Mouse (Mus musculus) adrenal gland (tissue): ENCODE data around the gene Trit1.

Experiments
- intact Hi-C: fragments of 180-260 bp; cut with DNase I; formaldehyde crosslinking; loops from one replicate; pipeline ENCODE4 v1.15.1; 2025
- long read RNA-seq, 2 experiments: library from polyadenylated mRNA; unstranded; transcript quantifications; one replicate each; pipeline ENCODE4 v2.0.0; 2020; ENCODE audit warnings: borderline replicate concordance in 1 of 2; ENCODE audit not compliant: insufficient replicate concordance in 1 of 2

Gene Trit1
- long read RNA-seq, experiment 1, transcript Trit1-201 (11 exons, 2,074 nt), result major isoform, 10 of 11 reads
- long read RNA-seq, experiment 1, partial matches to known transcripts, result 0 of 11 reads
- long read RNA-seq, experiment 1, other reads (novel, unspliced or antisense), result 0 of 11 reads
- long read RNA-seq, experiment 2, transcript Trit1-201 (11 exons, 2,074 nt), result major isoform, 6 of 7 reads
- long read RNA-seq, experiment 2, partial matches to known transcripts, result 0 of 7 reads
- long read RNA-seq, experiment 2, other reads (novel, unspliced or antisense), result 0 of 7 reads

DNA sequence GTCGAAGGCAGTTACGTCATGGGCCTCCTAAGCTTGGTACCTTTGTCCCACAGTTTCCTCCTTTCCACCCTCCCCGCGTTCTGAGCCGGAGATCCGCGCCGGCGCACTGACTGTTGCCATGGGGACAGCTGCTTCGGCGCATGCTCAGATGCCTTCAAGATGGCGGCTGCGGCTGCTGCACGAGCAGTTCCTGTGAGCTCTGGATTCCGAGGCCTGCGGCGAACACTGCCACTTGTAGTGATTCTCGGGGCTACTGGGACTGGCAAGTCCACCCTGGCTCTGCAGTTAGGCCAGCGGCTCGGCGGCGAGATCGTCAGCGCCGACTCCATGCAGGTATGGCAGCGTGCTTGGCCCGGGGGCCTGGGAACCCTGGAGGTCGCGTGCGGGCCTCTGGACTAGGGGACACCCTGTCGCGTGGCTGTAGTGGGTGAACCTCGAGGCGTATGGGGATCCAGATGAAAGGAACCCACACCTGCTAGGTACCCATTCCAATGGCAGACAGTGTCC, at the start of gene Trit1:
Trit1 (plus strand) TSS at position 147 of the 507 bp plus-strand sequence.
- intact Hi-C loops, result no loop called here

GRCm38 (mm10) chr4:122968106-122968505, 48.3 kb upstream of the Trit1 start:
- intact Hi-C loops, result no loop called here

GRCm38 (mm10) chr4:122971191-122971590, 45.2 kb upstream of the Trit1 start:
- intact Hi-C loops, result no loop called here

DNA sequence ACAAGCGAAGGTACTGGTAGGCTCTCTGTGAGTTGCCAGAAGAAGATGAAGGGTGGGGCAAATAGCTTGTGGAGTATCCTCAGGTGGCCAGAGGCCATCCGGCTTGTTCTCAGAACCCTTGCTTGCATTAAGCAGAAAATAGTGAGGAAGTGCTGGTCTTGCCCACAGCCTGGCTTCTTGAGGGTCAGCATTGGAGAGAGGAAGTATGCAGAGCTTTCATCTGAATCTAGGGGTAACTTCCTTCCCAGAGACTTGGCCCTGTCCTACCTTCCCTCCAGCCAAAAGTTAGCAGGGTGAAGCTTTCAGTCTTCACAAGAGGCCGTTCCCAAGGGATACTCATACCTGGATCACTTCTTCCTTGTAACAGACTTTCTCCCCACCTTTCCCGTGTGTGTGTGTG, 44.8 kb upstream of the Trit1 start:
- intact Hi-C loops, result no loop called here

- intact Hi-C loops, result no loop called here
Observed at GRCm38 (mm10) chr4:122972056-122972455, 44.3 kb upstream of the Trit1 start.

DNA sequence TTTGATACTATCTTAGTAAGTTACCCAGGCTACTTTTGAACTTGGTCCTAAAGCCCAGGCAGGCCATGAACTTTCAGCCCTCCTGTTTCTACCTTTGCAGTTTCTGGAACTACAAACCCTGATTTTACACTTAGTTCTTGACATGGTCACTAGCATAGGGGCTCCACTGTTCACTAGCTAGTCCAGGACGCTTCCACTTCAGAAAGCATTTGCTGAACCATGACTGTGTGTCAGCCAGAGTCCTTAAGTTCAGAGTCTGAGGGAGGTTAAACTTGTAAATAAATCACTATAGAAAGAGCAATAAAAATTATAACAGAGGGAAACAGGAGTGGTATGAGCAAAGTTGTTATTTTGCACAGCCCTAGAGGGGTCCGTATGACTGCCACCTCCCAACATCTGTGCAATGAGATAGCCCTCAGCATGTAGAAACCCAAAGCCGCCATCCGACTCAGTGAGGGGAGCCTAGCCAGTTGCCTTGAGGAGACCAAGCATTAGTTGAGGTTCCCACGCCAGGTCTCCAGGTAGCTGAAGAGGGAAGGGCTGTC, 41.3 kb upstream of the Trit1 start:
- intact Hi-C loops, result no loop called here

DNA sequence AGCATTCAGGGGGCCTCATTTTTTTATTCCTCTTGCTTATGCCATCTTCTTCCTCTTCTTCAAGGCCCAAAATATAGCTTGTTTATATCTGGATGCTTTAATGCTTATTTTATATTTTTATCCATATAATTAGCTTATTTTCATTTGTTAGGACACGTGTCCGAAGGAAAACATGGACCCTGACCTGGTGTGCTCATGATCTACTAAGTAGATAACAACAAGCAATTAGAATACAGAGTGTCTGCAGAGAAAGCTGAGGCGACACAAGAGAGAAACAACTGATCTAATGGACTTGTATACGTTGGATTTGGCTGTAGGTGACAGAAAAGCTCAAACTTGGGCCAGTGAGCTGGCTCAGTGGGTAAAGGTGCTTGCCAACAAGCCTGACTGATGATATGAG, 39.5 kb upstream of the Trit1 start:
- intact Hi-C loops, result no loop called here

- intact Hi-C loops, result no loop called here
Observed at GRCm38 (mm10) chr4:122978850-122979249, 37.5 kb upstream of the Trit1 start.

DNA sequence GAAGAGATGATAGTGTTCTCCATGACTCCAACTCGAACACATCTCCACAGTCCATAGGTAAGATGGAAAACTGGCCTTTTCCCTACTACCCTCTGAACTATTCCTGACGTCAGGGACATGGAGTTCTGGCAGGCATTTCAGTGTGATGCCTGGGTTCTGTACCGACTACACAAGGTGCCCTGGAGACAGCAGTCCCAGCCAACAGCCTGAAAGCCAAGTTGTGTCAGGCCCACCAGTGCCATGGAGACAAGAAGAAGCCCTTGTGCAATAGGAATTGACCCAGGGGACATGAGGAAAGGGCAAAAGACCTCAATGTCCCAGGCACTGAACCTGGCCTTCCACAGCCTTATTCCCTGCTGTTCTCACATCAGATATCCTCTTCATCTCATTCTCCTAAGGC, 36.6 kb upstream of the Trit1 start:
- intact Hi-C loops, result loop anchor here (5.0 to 10.0 kb wide), 2 partner anchors 68 to 165 kb away; no protein-coding TSS in a partner anchor

DNA sequence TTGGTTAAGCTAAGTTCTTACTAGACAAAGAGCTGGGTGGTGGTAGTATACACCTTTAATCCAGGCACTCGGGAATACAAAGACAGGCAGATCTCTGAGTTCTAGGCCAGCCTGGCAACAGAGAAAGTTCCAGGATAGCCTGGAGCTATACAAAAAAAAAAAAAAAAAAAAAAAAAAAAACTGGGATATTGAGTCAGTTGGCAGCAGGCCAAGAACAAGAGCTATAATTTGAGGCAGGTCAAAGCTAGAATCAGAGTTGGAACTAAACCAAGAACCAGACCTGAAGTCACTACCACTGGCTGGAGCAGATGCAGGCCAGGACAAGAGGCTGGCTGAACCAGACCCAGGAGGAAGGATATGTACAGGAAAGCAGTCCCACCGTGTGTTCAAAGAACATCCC, 35.7 kb upstream of the Trit1 start:
- intact Hi-C loops, result loop anchor here (5.0 to 10.0 kb wide), 2 partner anchors 68 to 166 kb away; no protein-coding TSS in a partner anchor

DNA sequence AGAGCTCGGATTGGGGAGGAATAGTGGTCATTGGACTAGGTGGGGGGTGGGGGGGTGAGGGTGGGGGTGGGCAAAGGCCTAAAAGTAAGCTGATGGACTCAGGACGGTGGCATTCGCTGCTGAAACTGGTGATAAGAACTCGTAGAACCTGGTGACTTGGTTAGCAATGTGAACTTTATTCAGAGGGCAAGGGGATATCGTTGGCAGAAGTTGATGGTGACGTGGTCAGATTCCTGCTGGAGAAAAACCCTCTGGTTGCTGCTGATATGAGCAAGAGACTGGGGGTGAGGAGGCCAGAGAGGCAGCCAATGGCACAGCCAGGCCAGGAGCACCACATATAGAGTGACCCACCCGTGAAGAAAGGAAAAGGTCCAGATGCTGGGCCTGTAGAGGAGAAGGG, 35.2 kb upstream of the Trit1 start:
- intact Hi-C loops, result loop anchor here (5.0 to 10.0 kb wide), 2 partner anchors 69 to 166 kb away; no protein-coding TSS in a partner anchor

DNA sequence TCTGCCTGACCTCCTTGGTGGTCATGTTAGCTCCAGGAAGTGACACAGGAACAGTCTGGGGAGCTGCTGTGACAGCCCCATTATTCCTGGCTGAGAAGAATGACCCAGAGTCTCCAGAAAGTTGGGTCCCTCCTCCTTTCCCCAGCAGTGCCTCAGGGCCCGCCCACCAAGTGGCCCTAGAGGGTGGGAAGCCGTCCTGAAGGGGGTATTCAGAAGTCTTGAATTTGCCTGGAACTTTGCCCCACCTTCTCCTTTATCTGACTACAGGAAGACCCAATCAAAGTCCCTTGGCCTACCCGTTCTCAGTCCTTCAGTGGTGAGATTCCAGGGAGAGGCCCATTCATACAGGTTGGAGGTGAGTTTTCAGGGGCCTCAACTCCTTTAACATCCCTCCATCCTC, 34.5 kb upstream of the Trit1 start:
- intact Hi-C loops, result loop anchor here (5.0 to 10.0 kb wide), 2 partner anchors 70 to 167 kb away; no protein-coding TSS in a partner anchor

DNA sequence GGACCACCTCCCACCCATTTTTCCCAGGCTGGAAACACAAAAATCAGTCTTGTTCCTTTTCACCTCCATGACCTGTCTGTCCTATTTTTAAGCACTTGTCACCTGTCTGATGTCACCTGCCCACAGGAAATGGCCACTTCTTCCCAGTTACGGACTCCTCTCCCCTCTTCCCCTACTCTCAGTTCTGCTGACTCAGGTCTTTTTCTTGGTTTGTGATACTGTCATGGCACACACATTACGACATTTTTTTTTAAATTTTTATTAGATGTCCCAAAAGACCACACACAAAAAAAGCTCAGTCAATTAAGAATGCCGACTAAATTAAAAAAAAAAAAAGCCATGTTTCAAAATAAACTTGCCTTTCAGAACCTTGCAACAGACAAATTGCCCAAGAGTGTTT, 33.9 kb upstream of the Trit1 start:
- intact Hi-C loops, result loop anchor here (5.0 to 10.0 kb wide), 2 partner anchors 70 to 168 kb away; no protein-coding TSS in a partner anchor

- intact Hi-C loops, result loop anchor here (2.0 to 10.0 kb wide), 3 partner anchors 39 to 169 kb away; no protein-coding TSS in a partner anchor
Observed at GRCm38 (mm10) chr4:122983486-122984261, 32.7 kb upstream of the Trit1 start.

GRCm38 (mm10) chr4:122985110-122985509, 31.3 kb upstream of the Trit1 start:
- intact Hi-C loops, result loop anchor here (2.0 to 10.0 kb wide), 3 partner anchors 40 to 170 kb away; no protein-coding TSS in a partner anchor

- intact Hi-C loops, result loop anchor here (5.0 to 10.0 kb wide), 2 partner anchors 90 to 173 kb away; no protein-coding TSS in a partner anchor
Observed at GRCm38 (mm10) chr4:122987421-122987820, 29.0 kb upstream of the Trit1 start.

- intact Hi-C loops, result loop anchor here (5.0 to 10.0 kb wide), 2 partner anchors 91 to 173 kb away; no protein-coding TSS in a partner anchor
Observed at GRCm38 (mm10) chr4:122988004-122988403, 28.4 kb upstream of the Trit1 start.

- intact Hi-C loops, result no loop called here
Observed at GRCm38 (mm10) chr4:122991177-122991576, 25.2 kb upstream of the Trit1 start.

DNA sequence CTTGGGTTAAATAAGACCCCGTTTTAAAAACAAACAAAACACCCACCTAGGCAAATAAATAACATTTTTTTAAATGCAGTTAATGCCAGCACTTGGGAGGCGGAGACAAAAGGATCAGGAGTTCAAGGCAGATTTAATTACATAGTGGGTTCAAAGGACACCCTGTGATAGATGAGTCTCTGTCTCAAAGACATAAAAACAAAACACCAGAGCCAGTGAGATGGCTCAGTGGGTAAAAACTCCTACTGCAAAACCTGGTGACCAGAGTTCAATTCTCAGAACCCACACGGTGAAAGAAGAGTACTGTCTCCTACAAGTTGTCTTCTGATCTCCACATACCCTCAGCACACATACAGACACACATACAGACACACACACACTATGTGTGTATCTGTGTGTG, 24.1 kb upstream of the Trit1 start:
- intact Hi-C loops, result no loop called here

DNA sequence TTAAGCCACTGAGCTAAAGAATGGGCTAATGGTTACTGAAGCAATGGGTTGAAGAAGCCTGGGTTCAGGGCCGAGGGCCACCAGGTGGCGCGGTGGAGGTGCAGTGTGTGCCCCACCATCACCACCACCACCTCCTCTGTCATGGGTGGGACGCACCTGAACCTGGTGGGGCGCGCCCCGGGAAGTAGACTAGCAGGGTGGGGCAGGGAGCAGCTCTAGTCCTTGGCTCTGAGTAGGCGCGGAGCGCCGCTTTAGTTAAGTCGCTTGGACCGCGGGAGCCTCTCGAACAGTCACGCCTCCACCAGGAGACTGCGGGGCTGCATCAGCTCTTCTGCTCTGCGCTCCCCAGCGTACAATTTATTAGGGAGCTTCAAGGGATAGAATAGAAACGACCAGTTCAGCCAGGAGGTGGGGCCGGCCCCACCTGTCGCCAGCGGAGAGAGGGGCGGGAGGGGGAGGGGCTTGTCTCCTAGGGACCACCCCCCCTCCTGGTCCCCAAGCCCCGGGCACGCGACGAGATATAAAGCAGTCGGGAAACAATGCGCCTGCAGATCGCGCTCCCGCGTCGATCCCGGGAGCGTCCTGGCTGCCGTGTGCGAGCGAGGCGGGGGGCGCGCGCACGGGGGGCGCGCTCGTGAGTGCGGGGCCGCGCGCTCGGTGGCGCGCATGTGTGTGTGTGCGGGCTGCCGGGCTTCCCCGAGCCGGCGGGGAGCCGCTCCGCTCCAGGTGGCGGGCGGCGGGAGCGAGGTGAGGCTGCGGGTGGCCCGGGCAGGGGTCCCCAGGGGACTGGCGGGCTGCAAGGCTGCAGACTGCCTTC, 20.8 kb upstream of the Trit1 start, which contains the start of gene Mycl:
Mycl (plus strand) TSS at position 249 of the 817 bp plus-strand sequence.
- intact Hi-C loops, result loop anchor here (2.0 kb wide), 1 partner anchor 87 kb away; no protein-coding TSS in a partner anchor
